ENCODE assay signal across 9 mouse cellular contexts in the genomic region with DNA sequence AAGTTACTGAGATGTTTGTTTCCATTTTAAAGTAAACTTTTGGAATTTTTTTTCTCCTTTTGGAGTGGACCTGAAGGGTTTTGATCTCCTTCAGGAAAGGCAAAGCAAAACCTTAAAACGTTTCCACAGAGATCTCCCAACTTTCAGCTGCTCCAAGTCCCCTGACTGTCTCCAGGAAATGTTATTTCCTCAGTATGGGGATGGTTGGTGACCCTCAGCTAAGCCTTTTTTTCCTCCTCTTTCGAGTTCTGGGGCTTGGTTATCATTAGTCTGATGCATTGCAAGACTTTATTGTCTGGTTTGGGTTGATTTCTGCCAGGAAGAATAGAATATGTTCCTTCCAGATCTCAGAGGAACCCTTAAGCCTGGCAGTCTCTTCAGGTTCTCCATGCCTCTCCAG. TPM values are rescaled to one million over a fixed set of nuclear protein-coding genes. Genes with fewer than 3 reads are reported as not detected.
A peak's percentile ranks its signal among the peaks of the same experiment; 100 is the strongest.
DNase-seq lines count a peak whose midpoint lies in the region; ATAC-seq and TF ChIP-seq lines count a peak whose summit lies in the region.
"Had no signal": no experiment of that assay in that cellular context is flagged by ENCODE, and none has a peak within 500 bp of the region (broad histone marks: within the 10 kb centered on the region; RNA-seq: fewer than 3 reads in every experiment).

No protein-coding gene starts in this region.

- WGBS in forebrain, embryonic 10.5 days = 45% methylated on average over 2 of the region's 2 CpGs
- WGBS in intestine, embryonic 14.5 days = 22% methylated on average over 2 of the region's 2 CpGs
- WGBS in neural tube, embryonic 13.5 days = 24% methylated on average over 2 of the region's 2 CpGs

- H3K4me3 ChIP-seq in left cerebral cortex, adult 2 months = peak overlapping the region; percentile 73
- peak overlapping the region; percentile 86 for H3K4me3 ChIP-seq in forebrain, embryonic 10.5 days
- H3K4me3 ChIP-seq in intestine, embryonic 14.5 days (ENCODE audit: low read depth, low read length) = peak overlapping the region; percentile 85
- H3K4me3 ChIP-seq in neural tube, embryonic 13.5 days = peak overlapping the region; percentile 88

- DNase-seq in left cerebral cortex, adult 2 months (ENCODE audit: extremely low spot score in 1 of 2, low spot score in 2 of 2) = no peak
- no peak for DNase-seq in left cerebral cortex, postnatal 10 days (ENCODE audit: extremely low spot score in 1 of 2, low spot score in 2 of 2)
- no peak for DNase-seq in forebrain, embryonic 10.5 days (ENCODE audit: extremely low spot score, low spot score)
- DNase-seq in intestine, embryonic 14.5 days (ENCODE audit: low spot score) = no peak
- DNase-seq in left cerebral cortex, adult 8-10 months (ENCODE audit: low spot score in 2 of 2) = no peak
- DNase-seq in embryo, embryonic 10.5 days (ENCODE audit: low spot score) = no peak
- no peak for DNase-seq in retina, postnatal 1 day

- H3K36me3 ChIP-seq in forebrain, embryonic 10.5 days (replicated peaks) = peaks cover 41% of the 10 kb centered on the region
- no peaks in the 10 kb centered on the region for H3K36me3 ChIP-seq in intestine, embryonic 14.5 days (ENCODE audit: control insufficient read depth, insufficient read depth, low read length)
- no peaks in the 10 kb centered on the region for H3K36me3 ChIP-seq in neural tube, embryonic 13.5 days

- peak overlapping the region; percentile 84 for H3K9ac ChIP-seq in intestine, embryonic 14.5 days (ENCODE audit: low read length)
- H3K9ac ChIP-seq in neural tube, embryonic 13.5 days = peak overlapping the region; percentile 99

- peak overlapping the region; percentile 91 for H3K4me2 ChIP-seq in intestine, embryonic 14.5 days (ENCODE audit: low read length)
- peak overlapping the region; percentile 90 for H3K4me2 ChIP-seq in neural tube, embryonic 13.5 days

- intact Hi-C loops in left cerebral cortex, adult 2 months (cut with DNase I) = no loop called here
- intact Hi-C loops in left cerebral cortex, postnatal 10 days (cut with DNase I) = no loop called here

- no peak for TF ChIP-seq CTCF in left cerebral cortex, adult 2 months (IDR thresholded peaks at IDR 0.05)

- H3K27ac ChIP-seq in left cerebral cortex, adult 2 months = peak overlapping the region; percentile 95
- H3K27ac ChIP-seq in forebrain, embryonic 10.5 days = peak overlapping the region; percentile 99
- peak overlapping the region; percentile 97 for H3K27ac ChIP-seq in intestine, embryonic 14.5 days (ENCODE audit: low read depth)
- peak overlapping the region; percentile 100 for H3K27ac ChIP-seq in neural tube, embryonic 13.5 days (replicated peaks)

- ATAC-seq in intestine, embryonic 14.5 days (replicated peaks; ENCODE audit: low FRiP score, low TSS enrichment, low read depth) = no peak
- ATAC-seq in neural tube, embryonic 13.5 days (ENCODE audit: low read depth) = no peak

- peaks cover 30% of the 10 kb centered on the region for H3K4me1 ChIP-seq in forebrain, embryonic 10.5 days
- H3K4me1 ChIP-seq in intestine, embryonic 14.5 days (replicated peaks; ENCODE audit: control insufficient read depth, insufficient read depth, low read length) = peaks cover 36% of the 10 kb centered on the region
- H3K4me1 ChIP-seq in neural tube, embryonic 13.5 days (replicated peaks) = peaks cover 52% of the 10 kb centered on the region

- no peaks in the 10 kb centered on the region for H3K9me3 ChIP-seq in forebrain, embryonic 10.5 days
- no peaks in the 10 kb centered on the region for H3K9me3 ChIP-seq in intestine, embryonic 14.5 days (ENCODE audit: control insufficient read depth, low read length)
- no peaks in the 10 kb centered on the region for H3K9me3 ChIP-seq in neural tube, embryonic 13.5 days

- H3K27me3 ChIP-seq in forebrain, embryonic 10.5 days (ENCODE audit: poor library complexity, severe bottlenecking) = no peaks in the 10 kb centered on the region
- no peaks in the 10 kb centered on the region for H3K27me3 ChIP-seq in intestine, embryonic 14.5 days (replicated peaks; ENCODE audit: control insufficient read depth, insufficient read depth, low read length)
- H3K27me3 ChIP-seq in neural tube, embryonic 13.5 days = no peaks in the 10 kb centered on the region

RNA-seq across cellular contexts. Expression of a gene that starts 5.3 kb away (rescaled TPM):
- 10 to 100 TPM; 46.1 to 66.2 TPM for total RNA-seq in left cerebral cortex, adult 2 months (2021)
- 10 to 100 TPM; 66.6 to 72.6 TPM for total RNA-seq in left cerebral cortex, postnatal 10 days (2021)
- 13.6 and 14.4 TPM in 2 replicates for polyA plus RNA-seq in forebrain, embryonic 10.5 days (2016; fragmentation: Nextera tagmentation; extraction: Ambion mirVana)
- 3.5 and 5.1 TPM in 2 replicates for polyA plus RNA-seq in intestine, embryonic 14.5 days (2014; fragmentation: Nextera tagmentation; extraction: Ambion mirVana)
- 15.3 and 18.2 TPM in 2 replicates for polyA plus RNA-seq in neural tube, embryonic 13.5 days (2015; fragmentation: Nextera tagmentation; extraction: Ambion mirVana)
- total RNA-seq in left cerebral cortex, adult 8-10 months (2022) = 10 to 100 TPM; 48.8 to 65.3 (median 59.6) TPM
- total RNA-seq: monocyte, adult 5-6 weeks had no signal
